Mouse (Mus musculus): ENCODE data around the gene Cep170.

GRCm38 (mm10) chr1:176833948-176834347 is 20.1 kb upstream of the Cep170 start:
- TF ChIP-seq CTCF (IDR thresholded peaks at IDR 0.05; ENCODE audit: insufficient read depth, low read length) (no peak), POLR2A (IDR thresholded peaks at IDR 0.05; ENCODE audit: borderline replicate concordance, extremely low read depth, low read depth, low read length) (no peak)
